Mouse (Mus musculus) midbrain, embryonic 14.5 days (tissue): ENCODE measurements around the gene Gstm5. TPM values are rescaled to one million over a fixed set of nuclear protein-coding genes. Genes with fewer than 3 reads are reported as not detected.

Experiments
- polyA plus RNA-seq: library from polyadenylated mRNA; unstranded; fragments of >200 nt; fragmentation: Nextera tagmentation; extraction: Ambion mirVana; gene quantifications from 2 replicates; pipeline ENCODE4 v1.2.1, GENCODE M21; 2014

Gene Gstm5
- polyA plus RNA-seq, 1 experiment from 2014 or later = 245 TPM

Other genes with a start within 250 kb of the Gstm5 start
- 127 and 142 TPM in 2 replicates for gene Ahcyl1, start 199.3 kb upstream of the Gstm5 start, polyA plus RNA-seq
- gene Csf1, start 135.4 kb upstream of the Gstm5 start, polyA plus RNA-seq = 2.3 and 7.6 TPM in 2 replicates
- not detected in 2 replicates for gene Eps8l3, start 18.6 kb upstream of the Gstm5 start, polyA plus RNA-seq
- gene Gstm7, start 36.0 kb downstream of the Gstm5 start, polyA plus RNA-seq = 83.0 and 85.0 TPM in 2 replicates
- 13.3 and 14.4 TPM in 2 replicates for gene Gstm6, start 47.9 kb downstream of the Gstm5 start, polyA plus RNA-seq
- not detected in 2 replicates for gene Gstm3, start 73.5 kb downstream of the Gstm5 start, polyA plus RNA-seq
- gene Gstm2, start 90.6 kb downstream of the Gstm5 start, polyA plus RNA-seq = 1.4 and 6.2 TPM in 2 replicates
- 58.9 and 87.2 TPM in 2 replicates for gene Gstm1, start 122.2 kb downstream of the Gstm5 start, polyA plus RNA-seq
- 16.0 and 17.5 TPM in 2 replicates for gene Gstm4, start 149.1 kb downstream of the Gstm5 start, polyA plus RNA-seq
- 45.9 and 53.3 TPM in 2 replicates for gene Ampd2, start 190.8 kb downstream of the Gstm5 start, polyA plus RNA-seq
- gene Gnat2, start 197.0 kb downstream of the Gstm5 start, polyA plus RNA-seq = 0.13 and 0.30 TPM in 2 replicates